Mouse (Mus musculus): ENCODE results near the gene Notch1.
A peak's percentile ranks its signal among the peaks of the same experiment; 100 is the strongest.

Gene Notch1

GRCm38 (mm10) chr2:26500027-26500598 is 16.4 kb downstream of the Notch1 start:
- DNase-seq (ENCODE audit: low read depth), result peak; percentile 72

GRCm38 (mm10) chr2:26498694-26499093 is 17.8 kb downstream of the Notch1 start:
- no peak for DNase-seq (ENCODE audit: low read depth)

GRCm38 (mm10) chr2:26497861-26498533 is 18.5 kb downstream of the Notch1 start:
- no peak for DNase-seq (ENCODE audit: low read depth)

GRCm38 (mm10) chr2:26496451-26496850 is 20.0 kb downstream of the Notch1 start:
- peak; percentile 20 for DNase-seq (ENCODE audit: low read depth)

- DNase-seq (ENCODE audit: low read depth), result no peak
These were observed 20.8 kb downstream of the Notch1 start for GRCm38 (mm10) chr2:26495701-26496100.

GRCm38 (mm10) chr2:26494991-26495390 is 21.5 kb downstream of the Notch1 start:
- no peak for DNase-seq (ENCODE audit: low read depth)

GRCm38 (mm10) chr2:26494396-26494795 is 22.1 kb downstream of the Notch1 start:
- DNase-seq (ENCODE audit: low read depth), result peak; percentile 86

GRCm38 (mm10) chr2:26493021-26493781 is 23.3 kb downstream of the Notch1 start:
- DNase-seq (ENCODE audit: low read depth), result peak; percentile 53

GRCm38 (mm10) chr2:26490760-26491301 is 25.6 kb downstream of the Notch1 start:
- DNase-seq (ENCODE audit: low read depth), result no peak

GRCm38 (mm10) chr2:26488535-26489135 is 27.8 kb downstream of the Notch1 start:
- no peak for DNase-seq (ENCODE audit: low read depth)

GRCm38 (mm10) chr2:26487322-26488021 is 29.0 kb downstream of the Notch1 start:
- DNase-seq (ENCODE audit: low read depth), result no peak

- DNase-seq (ENCODE audit: low read depth), result peak; percentile 23
These were observed 29.6 kb downstream of the Notch1 start for GRCm38 (mm10) chr2:26486835-26487321.

GRCm38 (mm10) chr2:26486264-26486810 is 30.1 kb downstream of the Notch1 start:
- DNase-seq (ENCODE audit: low read depth), result no peak

GRCm38 (mm10) chr2:26485710-26486109 is 30.8 kb downstream of the Notch1 start:
- DNase-seq (ENCODE audit: low read depth), result no peak

- no peak for DNase-seq (ENCODE audit: low read depth)
These were observed 31.2 kb downstream of the Notch1 start for GRCm38 (mm10) chr2:26485278-26485677.

- DNase-seq (ENCODE audit: low read depth), result no peak
These were observed 32.3 kb downstream of the Notch1 start for GRCm38 (mm10) chr2:26484169-26484568.

GRCm38 (mm10) chr2:26483230-26483869 is 33.1 kb downstream of the Notch1 start:
- no peak for DNase-seq (ENCODE audit: low read depth)

GRCm38 (mm10) chr2:26482824-26483223 is 33.6 kb downstream of the Notch1 start:
- DNase-seq (ENCODE audit: low read depth), result no peak

- DNase-seq (ENCODE audit: low read depth), result no peak
These were observed 34.6 kb downstream of the Notch1 start for GRCm38 (mm10) chr2:26481724-26482495.

- no peak for DNase-seq (ENCODE audit: low read depth)
These were observed 35.6 kb downstream of the Notch1 start for GRCm38 (mm10) chr2:26480911-26481310.
